Mouse (Mus musculus) limb, embryonic 14.5 days (tissue): Measurements from ENCODE around the gene Prps2. TPM values are rescaled to one million over a fixed set of nuclear protein-coding genes. Genes with fewer than 3 reads are reported as not detected.

ENCODE experiments used
- polyA plus RNA-seq, 2 experiments: library from polyadenylated mRNA; depleted of rRNA in 1 of 2; stranded (reverse) in 1 of 2; unstranded in 1 of 2; fragments of >200 nt; fragmentation: Nextera tagmentation in 1 of 2; extraction: Ambion mirVana in 1 of 2; gene quantifications; 2 replicates each; pipeline versions ENCODE4 v1.2.1 to v1.2.3; 2012 to 2014

The Prps2 gene
- polyA plus RNA-seq, 2 experiments, result 9.7 to 13.3 TPM

Other genes with a start within 250 kb of the Prps2 start
- gene Tmsb4x, start 173.4 kb downstream of the Prps2 start, polyA plus RNA-seq (2012; rRNA removed), result 823 and 1,445 TPM in 2 replicates
- gene Tmsb4x, start 173.4 kb downstream of the Prps2 start, polyA plus RNA-seq (2014; fragmentation: Nextera tagmentation; extraction: Ambion mirVana), result 2,522 and 2,721 TPM in 2 replicates
- 0.57 and 0.83 TPM in 2 replicates for gene Tlr8, start 118.4 kb downstream of the Prps2 start, polyA plus RNA-seq (2012; rRNA removed)
- 0.67 and 1.2 TPM in 2 replicates for gene Tlr8, start 118.4 kb downstream of the Prps2 start, polyA plus RNA-seq (2014; fragmentation: Nextera tagmentation; extraction: Ambion mirVana)
- gene Tlr7, start 52.2 kb downstream of the Prps2 start, polyA plus RNA-seq (2012; rRNA removed), result 0.68 and 0.85 TPM in 2 replicates
- gene Tlr7, start 52.2 kb downstream of the Prps2 start, polyA plus RNA-seq (2014; fragmentation: Nextera tagmentation; extraction: Ambion mirVana), result 0.94 and 2.1 TPM in 2 replicates